Mouse (Mus musculus): ENCODE measurements around the gene Xpot.

Xpot gene

DNA sequence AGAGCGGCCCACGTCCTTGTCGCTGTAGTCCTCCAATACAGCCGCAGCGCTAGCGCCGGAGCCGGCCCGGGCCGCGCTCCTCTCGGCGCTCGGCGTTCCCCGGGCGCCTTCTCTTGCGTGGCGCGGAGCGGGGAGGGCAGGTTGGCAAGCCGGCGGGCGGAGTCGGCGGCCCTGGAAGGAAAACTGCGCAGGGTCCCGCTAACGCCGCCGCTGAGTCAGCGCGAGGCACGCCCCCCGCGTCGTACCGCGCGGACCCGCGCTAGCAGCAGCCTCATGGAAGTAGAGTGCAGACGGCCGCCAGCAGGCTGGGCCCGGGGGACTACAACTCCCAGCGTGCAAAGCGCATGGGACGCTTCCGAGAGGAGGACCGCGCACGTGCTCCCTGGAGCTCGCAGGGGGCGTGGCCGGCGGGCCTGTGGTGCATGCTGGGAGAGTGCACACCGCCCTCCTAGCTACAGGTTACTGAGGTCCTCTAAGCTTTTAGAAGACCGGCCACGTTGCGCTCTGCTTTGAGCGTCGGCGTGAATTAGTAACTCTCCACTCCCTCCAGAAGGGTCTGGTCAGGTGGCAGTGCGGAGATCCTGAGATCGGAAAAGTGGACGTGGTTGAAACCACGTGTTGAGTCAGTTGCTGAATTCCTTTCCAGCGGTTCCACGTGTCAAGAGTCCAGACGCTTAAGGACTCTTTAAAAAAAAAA, at the start of gene Xpot:
Gene Xpot (minus strand): TSS at position 147 of the 697 bp plus-strand sequence.
- peak; percentile 97 for DNase-seq (ENCODE audit: low spot score in 2 of 2)

- DNase-seq (ENCODE audit: low spot score in 2 of 2), result no peak
Observed at GRCm38 (mm10) chr10:121669103-121669502, 43.0 kb upstream of the Xpot start.

- no peak for DNase-seq (ENCODE audit: low spot score in 2 of 2)
Observed at GRCm38 (mm10) chr10:121665631-121666145, 39.6 kb upstream of the Xpot start.

- no peak for DNase-seq (ENCODE audit: low spot score in 2 of 2)
Observed at GRCm38 (mm10) chr10:121663599-121663998, 37.5 kb upstream of the Xpot start.

DNA sequence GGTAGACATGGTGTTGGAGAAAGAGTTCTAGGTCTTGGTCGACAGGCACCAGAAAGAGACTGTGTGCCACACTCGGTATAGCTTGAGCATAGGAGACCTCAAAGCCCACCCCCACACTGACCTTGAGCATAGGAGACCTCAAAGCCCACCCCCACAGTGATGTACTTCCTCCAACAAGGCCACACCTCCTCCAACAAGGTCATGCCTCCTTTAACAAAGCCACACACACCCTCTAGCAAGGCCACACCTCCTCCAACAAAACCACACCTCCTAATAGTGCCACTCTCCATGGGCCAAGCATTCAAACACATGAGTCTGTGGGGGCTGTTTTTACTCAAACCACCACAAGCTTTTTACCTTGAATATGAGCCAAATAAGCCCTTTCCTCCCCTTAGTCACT, 36.6 kb upstream of the Xpot start:
- DNase-seq (ENCODE audit: low spot score in 2 of 2), result no peak

GRCm38 (mm10) chr10:121655907-121656306, 29.8 kb upstream of the Xpot start:
- DNase-seq (ENCODE audit: low spot score in 2 of 2), result no peak

DNA sequence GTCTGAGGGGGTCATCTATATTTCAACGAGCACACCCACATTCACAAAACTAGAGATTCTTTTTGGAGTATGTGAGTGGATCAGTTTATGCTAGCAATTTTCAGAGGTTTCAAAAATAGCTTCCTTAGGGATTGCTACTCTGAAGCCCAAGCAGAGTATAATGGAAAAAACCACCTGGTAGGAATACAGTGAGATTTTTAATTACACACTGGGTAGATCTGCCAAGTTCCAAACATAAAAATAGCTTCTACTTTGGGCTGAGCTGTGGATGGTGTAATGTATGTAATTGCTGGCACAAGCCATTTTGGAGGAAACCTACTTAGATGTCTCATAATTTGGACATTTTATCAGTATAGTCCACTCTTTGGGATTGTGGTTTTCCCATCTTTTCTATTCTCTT, 26.9 kb upstream of the Xpot start:
- no peak for DNase-seq (ENCODE audit: low spot score in 2 of 2)

GRCm38 (mm10) chr10:121646294-121646693, 20.2 kb upstream of the Xpot start:
- DNase-seq (ENCODE audit: low spot score in 2 of 2), result no peak

DNA sequence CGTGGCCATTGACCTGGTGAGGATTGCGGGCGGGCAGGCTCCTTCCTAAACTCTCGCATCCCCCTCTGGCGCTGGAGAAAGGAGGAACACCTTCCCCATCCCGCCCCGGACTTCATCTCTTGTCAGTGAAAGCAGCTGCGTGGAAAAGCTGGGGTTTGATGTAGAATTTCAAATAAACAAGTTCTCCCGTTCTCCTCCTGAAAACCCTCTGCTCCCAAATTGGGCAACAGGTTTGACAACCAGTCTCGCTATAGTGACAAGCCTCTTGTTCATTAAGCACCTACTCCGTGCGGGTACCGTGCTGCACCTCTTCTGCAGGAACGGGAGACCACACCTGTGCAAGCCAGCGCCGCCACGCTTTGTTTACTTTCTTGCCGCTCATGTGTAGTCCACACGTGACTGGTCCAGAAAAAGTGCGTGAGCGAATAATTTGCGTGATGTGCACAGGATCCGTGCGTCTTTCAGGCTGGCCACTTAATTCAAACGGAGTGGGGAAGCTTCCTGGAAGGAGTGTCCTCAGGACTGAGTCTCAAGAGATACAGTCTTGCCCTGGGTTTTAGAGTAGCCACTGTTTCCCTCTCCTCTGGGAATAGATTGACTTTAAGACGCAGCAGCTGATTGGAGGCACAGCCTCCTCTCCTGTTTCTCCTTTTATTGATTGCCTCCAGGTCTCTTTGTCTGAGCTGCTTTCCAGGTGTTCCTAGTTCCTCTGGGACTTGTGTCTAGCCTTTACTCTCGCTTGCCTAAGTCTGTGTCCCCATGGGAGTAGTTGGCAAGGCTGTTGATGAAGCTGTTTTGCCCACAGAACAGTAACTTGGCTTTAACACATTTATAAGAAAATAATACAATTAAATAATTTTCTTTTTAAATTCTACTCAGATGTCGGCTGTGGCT, 16.2 kb upstream of the Xpot start:
- no peak for DNase-seq (ENCODE audit: low spot score in 2 of 2)

GRCm38 (mm10) chr10:121641272-121642053, 15.3 kb upstream of the Xpot start, which contains the start of gene D930020B18Rik:
TSS of gene D930020B18Rik (plus strand) at chr10:121641588.
- DNase-seq (ENCODE audit: low spot score in 2 of 2), result peak; percentile 5 to 29

DNA sequence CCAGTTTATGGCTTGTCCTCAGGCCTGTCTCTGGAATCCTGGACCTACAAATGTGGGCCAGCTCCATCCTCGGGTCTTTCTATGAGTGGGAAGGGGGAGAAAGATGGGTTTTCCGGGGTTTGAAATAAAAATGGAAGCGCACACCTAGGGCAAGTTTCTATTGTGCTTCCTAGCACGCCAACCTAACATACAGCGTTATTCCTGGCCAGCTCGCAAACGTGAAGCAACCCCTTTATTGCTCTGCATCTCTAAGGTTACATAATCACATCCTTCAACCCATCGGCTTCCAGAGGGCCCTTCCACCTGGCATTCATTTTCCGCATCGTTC, 14.8 kb upstream of the Xpot start:
- no peak for DNase-seq (ENCODE audit: low spot score in 2 of 2)

GRCm38 (mm10) chr10:121640150-121640930, 14.2 kb upstream of the Xpot start:
- peak in 1 of 2 experiments; percentile 23 for DNase-seq (ENCODE audit: low spot score in 2 of 2)

DNA sequence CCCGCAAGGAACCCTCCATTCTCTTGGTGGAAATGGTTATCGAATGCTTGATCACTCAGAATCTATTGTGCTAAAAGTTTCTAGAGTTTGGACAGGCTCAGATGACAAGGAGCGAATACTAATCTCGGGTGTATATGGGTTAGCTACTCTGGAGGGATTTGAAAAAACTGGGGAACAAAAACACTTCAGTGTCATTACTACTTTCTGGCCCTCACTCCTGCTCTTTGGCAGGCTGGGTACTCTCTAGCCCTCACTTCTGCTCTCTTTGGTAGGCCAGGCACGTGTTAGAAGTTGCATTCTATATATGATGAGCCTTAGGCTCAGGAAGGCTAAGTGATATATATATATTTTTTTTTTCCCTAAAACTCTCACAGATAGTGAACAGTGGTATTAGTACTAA, 13.4 kb upstream of the Xpot start:
- DNase-seq (ENCODE audit: low spot score in 2 of 2), result no peak

- DNase-seq (ENCODE audit: low spot score in 2 of 2), result no peak
Observed at GRCm38 (mm10) chr10:121636276-121636675, 10.1 kb upstream of the Xpot start.

DNA sequence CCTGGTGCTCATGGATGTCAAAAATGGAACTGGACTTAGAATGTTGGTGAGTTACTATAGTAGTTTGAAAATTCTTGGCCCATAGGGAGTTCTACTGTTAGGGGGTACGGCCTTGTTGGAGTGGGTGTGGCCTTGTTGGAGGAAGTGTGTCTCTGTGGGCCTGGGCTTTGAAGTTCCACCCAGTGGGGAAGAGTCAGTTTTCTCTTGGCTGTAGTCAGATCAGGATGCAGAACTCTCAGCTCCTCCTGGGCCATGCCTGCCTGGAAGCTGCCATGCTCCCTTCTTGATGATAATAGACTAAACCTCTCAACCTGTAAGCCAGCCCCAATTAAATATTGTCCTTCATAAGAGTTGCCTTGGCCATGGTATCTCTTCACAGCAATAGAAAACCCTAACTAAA, 8.0 kb upstream of the Xpot start:
- no peak for DNase-seq (ENCODE audit: low spot score in 2 of 2)

- no peak for DNase-seq (ENCODE audit: low spot score in 2 of 2)
Observed at GRCm38 (mm10) chr10:121628561-121629040, 2.5 kb upstream of the Xpot start.

GRCm38 (mm10) chr10:121627216-121627852, 1.2 kb upstream of the Xpot start:
- DNase-seq (ENCODE audit: low spot score in 2 of 2), result no peak

DNA sequence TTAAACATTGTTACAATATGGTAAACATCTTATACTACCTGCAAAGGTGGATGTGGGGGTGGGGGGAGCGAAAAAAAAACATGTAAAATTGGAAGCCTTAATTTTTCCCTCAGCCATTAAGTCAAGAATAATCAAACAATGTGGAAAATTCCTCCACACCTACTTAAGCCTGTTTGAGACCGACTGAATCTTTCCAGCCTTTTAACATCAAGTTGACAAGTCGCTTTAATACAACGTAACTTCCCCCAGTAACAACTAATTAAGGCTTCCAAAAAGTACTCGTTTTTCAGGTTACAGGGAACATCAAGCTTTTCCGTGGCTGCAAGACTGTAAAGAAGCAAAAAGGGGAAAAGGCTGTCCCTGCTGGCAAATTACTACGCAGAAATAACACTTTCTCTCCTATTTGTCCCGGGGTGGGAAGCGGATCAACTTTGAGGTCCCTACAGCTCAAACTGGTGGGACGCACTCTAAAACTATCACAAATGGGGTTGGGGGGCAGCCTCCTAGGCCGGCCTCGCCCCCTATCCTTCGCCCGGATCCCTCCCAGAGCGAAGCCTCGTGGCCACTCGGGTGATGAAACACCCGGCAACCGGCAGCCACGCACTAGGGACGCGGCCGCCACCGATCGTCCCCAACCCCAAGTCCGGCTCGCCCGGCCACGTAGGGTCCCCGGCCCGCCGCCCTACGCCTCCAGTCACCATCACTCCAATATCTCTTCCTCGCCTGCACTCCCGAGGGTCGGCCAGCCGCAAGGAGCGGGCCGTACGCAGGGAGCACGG, 536 bp downstream of the Xpot start:
- no peak for DNase-seq (ENCODE audit: low spot score in 2 of 2)

DNA sequence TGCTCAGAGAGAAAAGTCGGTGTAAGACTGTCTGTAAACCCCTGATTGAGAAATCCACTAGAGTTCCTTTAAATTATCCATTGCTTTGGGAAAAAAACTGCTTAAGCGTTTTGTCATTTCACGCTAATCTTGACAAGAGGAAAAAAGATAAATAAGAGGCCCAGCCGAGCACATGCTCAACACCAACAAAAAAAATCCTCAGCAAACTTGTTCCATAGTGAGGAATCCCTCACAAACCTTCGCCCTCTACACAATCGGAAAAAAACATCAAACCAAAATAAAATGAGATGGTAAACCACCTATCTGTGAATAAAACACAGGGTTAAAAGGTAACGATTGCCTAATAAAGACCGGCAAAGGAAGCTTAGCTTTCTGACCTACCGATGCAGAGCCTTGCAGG, 1.1 kb downstream of the Xpot start:
- no peak for DNase-seq (ENCODE audit: low spot score in 2 of 2)

GRCm38 (mm10) chr10:121623670-121624069, 2.5 kb downstream of the Xpot start:
- no peak for DNase-seq (ENCODE audit: low spot score in 2 of 2)
